ENCODE assay signal across 26 mouse cellular contexts in the genomic region with DNA sequence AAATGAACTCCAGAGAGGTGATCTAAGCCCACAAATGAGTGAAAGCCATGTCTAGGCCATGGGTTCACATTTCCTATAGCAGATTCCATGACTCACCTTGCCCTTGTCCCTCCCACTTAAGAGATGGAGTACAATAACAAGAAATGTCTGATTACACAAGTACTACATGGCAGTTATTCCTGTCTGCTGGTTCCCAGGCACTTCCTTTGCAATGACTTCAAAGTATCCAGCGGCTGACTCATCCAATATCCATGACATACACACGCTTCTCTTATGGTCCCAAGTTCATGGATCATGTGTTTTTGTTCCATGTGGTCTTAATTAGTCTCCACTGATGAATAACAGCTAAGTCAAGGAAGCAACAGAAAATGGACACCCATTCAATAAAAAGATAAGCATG. TPM values are rescaled to one million over a fixed set of nuclear protein-coding genes. Genes with fewer than 3 reads are reported as not detected.
DNase-seq lines count a peak whose midpoint lies in the region; ATAC-seq and TF ChIP-seq lines count a peak whose summit lies in the region.
"Had no signal": no experiment of that assay in that cellular context is flagged by ENCODE, and none has a peak within 500 bp of the region (broad histone marks: within the 10 kb centered on the region; RNA-seq: fewer than 3 reads in every experiment).

No protein-coding gene starts in this region.

- no peak for TF ChIP-seq CTCF in midbrain, postnatal 0 days (IDR thresholded peaks at IDR 0.05)
- TF ChIP-seq CTCF in stomach, postnatal 0 days (IDR thresholded peaks at IDR 0.05; ENCODE audit: low read depth), result no peak

- H3K4me1 ChIP-seq in embryonic facial prominence, embryonic 11.5 days (ENCODE audit: control insufficient read depth, insufficient read depth, low read length), result no peaks in the 10 kb centered on the region
- H3K4me1 ChIP-seq in embryonic facial prominence, embryonic 10.5 days, result no peaks in the 10 kb centered on the region; the same call in 1 of the 2 replicates
- H3K4me1 ChIP-seq in midbrain, embryonic 11.5 days (ENCODE audit: control insufficient read depth, insufficient read depth, low read length), result 0 out of 2 replicates have a peak, but pooled peaks cover 2% of the 10 kb centered on the region
- H3K4me1 ChIP-seq in midbrain, postnatal 0 days (ENCODE audit: insufficient read depth, low read length), result no peaks in the 10 kb centered on the region
- peaks cover 3% of the 10 kb centered on the region; the same call in 1 of the 2 replicates for H3K4me1 ChIP-seq in embryonic facial prominence, embryonic 12.5 days
- no peaks in the 10 kb centered on the region for H3K4me1 ChIP-seq in stomach, postnatal 0 days (replicated peaks; ENCODE audit: control insufficient read depth, insufficient read depth)
- H3K4me1 ChIP-seq: embryonic facial prominence, embryonic 15.5 days; forebrain, embryonic 12.5 days; forebrain, embryonic 15.5 days; heart, embryonic 15.5 days; hindbrain, embryonic 10.5 days; hindbrain, embryonic 13.5 days had no signal

- no peak overlapping the region for H3K4me2 ChIP-seq in embryonic facial prominence, embryonic 11.5 days (ENCODE audit: low read depth, low read length)
- H3K4me2 ChIP-seq in midbrain, embryonic 11.5 days, result no peak overlapping the region
- H3K4me2 ChIP-seq in midbrain, postnatal 0 days (ENCODE audit: low read depth, low read length, poor library complexity, severe bottlenecking), result no peak overlapping the region
- no peak overlapping the region for H3K4me2 ChIP-seq in embryonic facial prominence, embryonic 12.5 days (replicated peaks)
- H3K4me2 ChIP-seq in stomach, postnatal 0 days (replicated peaks; ENCODE audit: low read depth), result no peak overlapping the region
- H3K4me2 ChIP-seq: embryonic facial prominence, embryonic 15.5 days; forebrain, embryonic 12.5 days; forebrain, embryonic 15.5 days; heart, embryonic 12.5 days; heart, embryonic 15.5 days; hindbrain, embryonic 13.5 days had no signal

- TF ChIP-seq EP300 in stomach, postnatal 0 days (optimal IDR thresholded peaks at IDR 0.05), result no peak

- no peaks in the 10 kb centered on the region for H3K9me3 ChIP-seq in embryonic facial prominence, embryonic 11.5 days (replicated peaks; ENCODE audit: control insufficient read depth, low read length)
- no peaks in the 10 kb centered on the region for H3K9me3 ChIP-seq in embryonic facial prominence, embryonic 10.5 days
- no peaks in the 10 kb centered on the region for H3K9me3 ChIP-seq in midbrain, embryonic 11.5 days (ENCODE audit: control insufficient read depth, low read length)
- H3K9me3 ChIP-seq in midbrain, postnatal 0 days (ENCODE audit: low read length), result 0 out of 2 replicates have a peak, but pooled peaks cover 1% of the 10 kb centered on the region
- H3K9me3 ChIP-seq in embryonic facial prominence, embryonic 12.5 days, result peaks cover 1% of the 10 kb centered on the region; the same call in 1 of the 2 replicates
- no peaks in the 10 kb centered on the region for H3K9me3 ChIP-seq in stomach, postnatal 0 days (ENCODE audit: control insufficient read depth, low read length)
- H3K9me3 ChIP-seq: embryonic facial prominence, embryonic 15.5 days; forebrain, embryonic 12.5 days; forebrain, embryonic 15.5 days; heart, embryonic 15.5 days had no signal

- WGBS in embryonic facial prominence, embryonic 11.5 days, result 50% methylated on average over 2 of the region's 2 CpGs
- WGBS in embryonic facial prominence, embryonic 10.5 days, result 65% methylated on average over 2 of the region's 2 CpGs
- 88% methylated on average over 2 of the region's 2 CpGs for WGBS in midbrain, embryonic 11.5 days
- WGBS in midbrain, postnatal 0 days, result 88% methylated on average over 2 of the region's 2 CpGs
- 56% methylated on average over 2 of the region's 2 CpGs for WGBS in embryonic facial prominence, embryonic 12.5 days
- WGBS in stomach, postnatal 0 days, result 76% methylated on average over 2 of the region's 2 CpGs

- H3K27me3 ChIP-seq in embryonic facial prominence, embryonic 11.5 days (ENCODE audit: control insufficient read depth, insufficient read depth, low read length), result no peaks in the 10 kb centered on the region
- H3K27me3 ChIP-seq in embryonic facial prominence, embryonic 10.5 days (replicated peaks; ENCODE audit: low read depth, poor library complexity, severe bottlenecking), result no peaks in the 10 kb centered on the region
- H3K27me3 ChIP-seq in midbrain, embryonic 11.5 days (ENCODE audit: control insufficient read depth, insufficient read depth, low read length), result no peaks in the 10 kb centered on the region
- no peaks in the 10 kb centered on the region for H3K27me3 ChIP-seq in midbrain, postnatal 0 days (ENCODE audit: insufficient read depth, low read length)
- no peaks in the 10 kb centered on the region for H3K27me3 ChIP-seq in embryonic facial prominence, embryonic 12.5 days
- H3K27me3 ChIP-seq in stomach, postnatal 0 days (ENCODE audit: control insufficient read depth, insufficient read depth, low read length), result no peaks in the 10 kb centered on the region
- H3K27me3 ChIP-seq: embryonic facial prominence, embryonic 15.5 days; forebrain, embryonic 12.5 days; forebrain, embryonic 15.5 days; heart, embryonic 12.5 days; heart, embryonic 15.5 days; hindbrain, embryonic 13.5 days; Patski had no signal

- H3K36me3 ChIP-seq in embryonic facial prominence, embryonic 11.5 days (replicated peaks; ENCODE audit: control insufficient read depth, insufficient read depth, low read depth, low read length), result no peaks in the 10 kb centered on the region
- no peaks in the 10 kb centered on the region for H3K36me3 ChIP-seq in embryonic facial prominence, embryonic 10.5 days (replicated peaks)
- H3K36me3 ChIP-seq in midbrain, embryonic 11.5 days (ENCODE audit: control insufficient read depth, insufficient read depth, low read length), result no peaks in the 10 kb centered on the region
- H3K36me3 ChIP-seq in midbrain, postnatal 0 days (ENCODE audit: insufficient read depth, low read length), result no peaks in the 10 kb centered on the region
- H3K36me3 ChIP-seq in embryonic facial prominence, embryonic 12.5 days, result no peaks in the 10 kb centered on the region
- no peaks in the 10 kb centered on the region for H3K36me3 ChIP-seq in stomach, postnatal 0 days (ENCODE audit: control insufficient read depth, insufficient read depth, low read length)
- H3K36me3 ChIP-seq: embryonic facial prominence, embryonic 15.5 days; forebrain, embryonic 12.5 days; forebrain, embryonic 15.5 days; heart, embryonic 12.5 days; heart, embryonic 15.5 days; hindbrain, embryonic 10.5 days; hindbrain, embryonic 13.5 days had no signal

- no peak overlapping the region for H3K27ac ChIP-seq in embryonic facial prominence, embryonic 11.5 days (replicated peaks; ENCODE audit: low read depth, low read length)
- H3K27ac ChIP-seq in embryonic facial prominence, embryonic 10.5 days (replicated peaks), result no peak overlapping the region
- no peak overlapping the region for H3K27ac ChIP-seq in midbrain, embryonic 11.5 days (ENCODE audit: low read depth, low read length)
- no peak overlapping the region for H3K27ac ChIP-seq in midbrain, postnatal 0 days (ENCODE audit: low read depth, low read length)
- H3K27ac ChIP-seq in embryonic facial prominence, embryonic 12.5 days, result no peak overlapping the region
- no peak overlapping the region for H3K27ac ChIP-seq in stomach, postnatal 0 days (replicated peaks)
- H3K27ac ChIP-seq: embryonic facial prominence, embryonic 15.5 days; forebrain, embryonic 12.5 days; forebrain, embryonic 15.5 days; heart, embryonic 15.5 days; hindbrain, embryonic 10.5 days; hindbrain, embryonic 13.5 days had no signal

- H3K4me3 ChIP-seq in embryonic facial prominence, embryonic 11.5 days (ENCODE audit: low read depth, low read length), result no peak overlapping the region
- H3K4me3 ChIP-seq in embryonic facial prominence, embryonic 10.5 days, result no peak overlapping the region
- no peak overlapping the region for H3K4me3 ChIP-seq in midbrain, embryonic 11.5 days (ENCODE audit: low read depth, low read length)
- H3K4me3 ChIP-seq in midbrain, postnatal 0 days (ENCODE audit: low read depth, low read length), result no peak overlapping the region
- no peak overlapping the region for H3K4me3 ChIP-seq in embryonic facial prominence, embryonic 12.5 days
- H3K4me3 ChIP-seq in stomach, postnatal 0 days (ENCODE audit: low read depth, low read length), result no peak overlapping the region
- H3K4me3 ChIP-seq: embryonic facial prominence, embryonic 15.5 days; forebrain, embryonic 12.5 days; forebrain, embryonic 15.5 days; heart, embryonic 12.5 days; heart, embryonic 15.5 days; hindbrain, embryonic 10.5 days; hindbrain, embryonic 13.5 days had no signal

- no peak overlapping the region for H3K9ac ChIP-seq in embryonic facial prominence, embryonic 11.5 days (replicated peaks; ENCODE audit: low read length)
- no peak overlapping the region for H3K9ac ChIP-seq in midbrain, embryonic 11.5 days (ENCODE audit: low read length)
- H3K9ac ChIP-seq in midbrain, postnatal 0 days (replicated peaks; ENCODE audit: low read length, poor library complexity, severe bottlenecking), result no peak overlapping the region
- no peak overlapping the region for H3K9ac ChIP-seq in embryonic facial prominence, embryonic 12.5 days
- no peak overlapping the region for H3K9ac ChIP-seq in stomach, postnatal 0 days (ENCODE audit: low read length)
- H3K9ac ChIP-seq: embryonic facial prominence, embryonic 15.5 days; forebrain, embryonic 12.5 days; forebrain, embryonic 15.5 days; heart, embryonic 12.5 days; heart, embryonic 15.5 days; hindbrain, embryonic 13.5 days had no signal

- no peak for ATAC-seq in embryonic facial prominence, embryonic 11.5 days (replicated peaks; ENCODE audit: insufficient number of reproducible peaks, low FRiP score, low TSS enrichment, low read depth)
- no peak for ATAC-seq in midbrain, embryonic 11.5 days (ENCODE audit: low FRiP score)
- ATAC-seq in midbrain, postnatal 0 days (ENCODE audit: low FRiP score), result no peak
- ATAC-seq in embryonic facial prominence, embryonic 12.5 days (ENCODE audit: insufficient number of reproducible peaks, insufficient read depth, low FRiP score, low TSS enrichment), result 0 out of 2 replicates have a peak, but pooled peaks have one; percentile 22
- no peak for ATAC-seq in stomach, postnatal 0 days (ENCODE audit: low FRiP score, low TSS enrichment)
- ATAC-seq: forebrain, embryonic 15.5 days; hindbrain, embryonic 16.5 days; intestine, embryonic 16.5 days; Patski had no signal

- DNase-seq in embryonic facial prominence, embryonic 11.5 days (ENCODE audit: low spot score), result peak; percentile 54
- no peak for DNase-seq in embryonic facial prominence, embryonic 10.5 days (ENCODE audit: low spot score)
- peak; percentile 17 for DNase-seq in midbrain, embryonic 11.5 days (ENCODE audit: low spot score, missing footprints)
- no peak for DNase-seq in midbrain, postnatal 0 days (ENCODE audit: low spot score)
- no peak for DNase-seq in kidney, postnatal 25 days
- no peak for DNase-seq in stomach, postnatal 0 days (ENCODE audit: low spot score)
- DNase-seq: adrenal gland, postnatal 10 days; adrenal gland, postnatal 36 days; cerebellum, adult 2 months; cerebellum, adult 9-11 months; cerebellum, postnatal 36 days; gastrocnemius, postnatal 25 days; heart, adult 18-20 months; heart, postnatal 10 days; heart, postnatal 36 days had no signal

RNA-seq across cellular contexts. Expression of a gene that starts 1.1 kb away (rescaled TPM):
- 0.06 and 0.21 TPM in 2 replicates for polyA plus RNA-seq in embryonic facial prominence, embryonic 11.5 days (2014; fragmentation: Nextera tagmentation; extraction: Ambion mirVana)
- 0.09 and 0.10 TPM in 2 replicates for polyA plus RNA-seq in embryonic facial prominence, embryonic 10.5 days (2016; fragmentation: Nextera tagmentation; extraction: Ambion mirVana)
- 0.01 TPM in 1 of 2 replicates, not detected in the other for polyA plus RNA-seq in midbrain, embryonic 11.5 days (2014; fragmentation: Nextera tagmentation; extraction: Ambion mirVana)
- 0.19 and 0.22 TPM in 2 replicates for total RNA-seq in midbrain, postnatal 0 days (2014; rRNA removed)
- 0.04 and 0.05 TPM in 2 replicates for polyA plus RNA-seq in midbrain, postnatal 0 days (2015; fragmentation: Nextera tagmentation; extraction: Ambion mirVana)
- polyA plus RNA-seq in embryonic facial prominence, embryonic 12.5 days (2016; fragmentation: Nextera tagmentation; extraction: Ambion mirVana), result 0.24 and 0.31 TPM in 2 replicates
- 0.01 and 0.02 TPM in 2 replicates for polyA plus RNA-seq in stomach, postnatal 0 days (2015; fragmentation: Nextera tagmentation; extraction: Ambion mirVana)
- total RNA-seq: gastrocnemius, postnatal 25 days had no signal
- polyA plus RNA-seq: forebrain, embryonic 12.5 days had no signal

Comparison
In these comparisons a context has a peak if more than half of its experiments do, and no peak if none do; other contexts are left out.
1. DNase-seq: peak in embryonic facial prominence, embryonic 11.5 days (single experiment) and midbrain, embryonic 11.5 days (single experiment); none in embryonic facial prominence, embryonic 10.5 days (single experiment), midbrain, postnatal 0 days (single experiment), kidney, postnatal 25 days (0 of 2) and stomach, postnatal 0 days (single experiment).